Mouse (Mus musculus) T-helper 1 cell (primary cell): ENCODE measurements around the gene Dbh.

ENCODE experiments used
- in situ Hi-C: fragments of 300-600 bp; cut with MboI, MseI; formaldehyde crosslinking; loops from one replicate; pipeline ENCODE4 v1.15.1; 2025; ENCODE audit warnings: high pct_unique_total_duplicates

Gene Dbh

GRCm38 (mm10) chr2:27164796-27165590 is at the start of gene Dbh:
Gene Dbh (plus strand): TSS chr2:27165233.
- in situ Hi-C loops = no loop called here

DNA sequence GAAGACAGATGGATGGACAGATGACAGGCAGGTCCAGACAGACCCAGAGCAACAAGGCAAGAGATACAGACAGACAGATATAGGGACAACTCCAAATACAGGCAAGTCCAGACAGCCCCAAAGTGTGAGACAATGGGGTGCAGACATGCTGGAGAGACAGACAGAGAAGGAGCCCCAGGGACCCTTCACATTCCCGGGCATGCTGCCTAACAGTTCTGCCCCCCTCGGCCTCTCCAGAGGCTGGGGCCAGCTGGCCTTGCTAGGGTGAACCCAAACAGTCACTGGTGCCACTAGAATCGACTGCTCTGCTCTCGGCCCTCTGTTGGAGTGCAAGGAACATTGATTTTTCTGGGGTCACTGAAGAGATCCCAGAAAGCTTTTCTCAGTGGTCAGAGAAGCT is 46.6 kb upstream of the Dbh start:
- in situ Hi-C loops = loop anchor here (10.0 kb wide), 1 partner anchor 316 kb away; no protein-coding TSS in a partner anchor

- in situ Hi-C loops = loop anchor here (5.0 to 10.0 kb wide), 2 partner anchors 113 to 315 kb away; no protein-coding TSS in a partner anchor
Observed at GRCm38 (mm10) chr2:27119766-27120165, 45.3 kb upstream of the Dbh start.

DNA sequence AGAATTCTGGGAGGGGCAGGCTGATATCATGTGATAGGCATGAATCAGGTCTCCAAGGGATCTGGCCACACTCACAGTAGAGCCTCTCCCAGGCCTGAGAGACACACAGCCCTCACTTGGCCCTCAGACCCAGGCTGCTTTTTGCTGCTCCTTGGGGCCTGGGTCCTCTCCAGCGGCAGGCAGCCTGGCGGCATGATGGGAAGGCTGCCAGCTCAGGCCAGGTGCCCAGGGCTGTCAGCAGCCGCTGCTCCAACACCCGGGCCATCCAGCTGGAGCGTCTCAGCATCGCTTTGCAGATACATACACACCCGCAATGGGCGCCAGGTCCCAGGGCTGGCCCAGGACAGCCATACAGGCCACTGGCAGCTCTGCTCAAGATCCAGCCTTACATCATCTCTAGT is 44.8 kb upstream of the Dbh start:
- in situ Hi-C loops = loop anchor here (5.0 kb wide), 1 partner anchor 112 kb away; no protein-coding TSS in a partner anchor

GRCm38 (mm10) chr2:27121626-27122355 is 43.2 kb upstream of the Dbh start:
- in situ Hi-C loops = loop anchor here (5.0 kb wide), 1 partner anchor 111 kb away; no protein-coding TSS in a partner anchor

DNA sequence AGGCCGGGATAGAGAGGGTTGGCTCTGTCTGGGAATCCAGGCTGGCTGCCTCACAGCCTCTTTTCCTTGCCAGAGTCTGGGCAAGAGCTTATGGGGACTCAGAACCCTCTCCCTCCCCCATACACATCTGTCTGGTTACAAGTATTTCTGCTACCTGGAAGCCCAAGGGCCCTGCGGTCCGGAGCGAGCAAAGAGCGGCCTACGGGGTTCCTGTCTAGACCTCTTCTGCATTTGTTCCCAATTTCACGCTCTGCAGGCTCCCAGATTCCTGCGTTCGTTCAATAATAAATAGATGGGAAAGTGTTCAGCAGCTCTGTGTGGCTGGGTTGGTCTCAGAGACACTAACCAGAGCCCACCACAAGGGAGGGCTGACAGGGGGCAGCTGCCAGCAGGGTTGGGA is 42.5 kb upstream of the Dbh start:
- in situ Hi-C loops = loop anchor here (5.0 kb wide), 1 partner anchor 110 kb away; no protein-coding TSS in a partner anchor

- in situ Hi-C loops = loop anchor here (5.0 kb wide), 1 partner anchor 109 kb away; no protein-coding TSS in a partner anchor
Observed at GRCm38 (mm10) chr2:27123121-27123520, 41.9 kb upstream of the Dbh start.

DNA sequence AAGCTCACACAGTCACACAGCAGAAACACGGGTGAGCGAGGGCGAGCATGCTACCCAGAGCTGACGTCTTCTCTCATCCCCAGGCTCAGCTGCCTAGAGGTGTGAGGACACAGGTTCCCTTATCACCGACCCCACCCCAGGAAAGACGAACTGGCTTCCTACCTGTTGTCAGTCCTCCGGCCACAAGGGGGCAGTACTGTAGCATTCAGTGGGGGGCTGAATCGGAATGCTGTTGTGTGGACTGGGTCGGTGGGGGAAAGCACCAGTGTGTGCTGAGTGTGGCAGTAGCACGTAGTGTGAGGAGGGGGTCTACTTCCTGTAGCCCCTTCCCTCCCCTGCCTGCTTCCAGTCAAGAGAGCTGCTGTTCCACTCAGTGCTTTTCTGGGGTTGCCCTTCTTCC is 39.1 kb upstream of the Dbh start:
- in situ Hi-C loops = no loop called here

DNA sequence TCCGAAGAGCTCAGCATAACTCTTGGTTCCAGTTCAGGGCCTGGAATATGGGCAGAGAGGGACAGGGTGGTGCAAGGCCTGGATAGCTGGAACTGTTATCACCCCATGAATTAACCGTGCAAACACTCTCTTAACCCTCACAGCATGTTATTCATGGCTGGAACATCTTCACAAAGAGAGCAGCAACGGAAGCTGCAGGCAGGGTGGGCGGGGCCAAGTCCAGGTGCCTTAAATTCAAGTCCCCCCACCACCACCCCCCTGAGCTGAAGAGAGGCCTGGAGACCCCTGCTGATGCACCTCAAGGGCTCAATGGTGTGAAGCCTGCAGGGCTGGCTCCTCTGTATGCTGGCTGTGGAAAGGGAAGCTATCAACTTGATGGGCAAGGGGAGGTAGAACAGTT is 38.5 kb upstream of the Dbh start:
- in situ Hi-C loops = no loop called here

DNA sequence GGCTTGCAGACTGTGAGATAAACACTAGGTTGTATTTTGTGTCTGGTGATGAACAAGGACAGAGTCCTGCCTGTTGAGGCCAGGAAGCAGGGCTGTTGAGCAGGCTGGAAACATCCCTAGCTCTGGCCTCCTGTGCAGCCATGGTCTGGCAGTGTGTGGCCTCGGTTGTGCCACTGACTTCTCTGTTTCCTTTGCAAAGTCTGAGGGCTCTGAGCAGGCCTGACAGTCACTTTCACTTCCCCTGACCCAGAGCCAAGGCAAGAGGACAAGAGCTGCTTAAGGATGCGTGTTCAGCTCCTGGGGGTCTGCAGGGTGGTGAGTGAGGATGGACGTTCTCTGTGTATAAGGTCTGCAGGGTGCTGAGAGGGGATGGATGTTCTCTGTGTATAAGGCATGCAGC is 36.0 kb upstream of the Dbh start:
- in situ Hi-C loops = no loop called here

GRCm38 (mm10) chr2:27135935-27136334 is 29.1 kb upstream of the Dbh start:
- in situ Hi-C loops = no loop called here

- in situ Hi-C loops = no loop called here
Observed at GRCm38 (mm10) chr2:27136336-27136735, 28.7 kb upstream of the Dbh start.

GRCm38 (mm10) chr2:27136789-27137188 is 28.2 kb upstream of the Dbh start:
- in situ Hi-C loops = no loop called here

DNA sequence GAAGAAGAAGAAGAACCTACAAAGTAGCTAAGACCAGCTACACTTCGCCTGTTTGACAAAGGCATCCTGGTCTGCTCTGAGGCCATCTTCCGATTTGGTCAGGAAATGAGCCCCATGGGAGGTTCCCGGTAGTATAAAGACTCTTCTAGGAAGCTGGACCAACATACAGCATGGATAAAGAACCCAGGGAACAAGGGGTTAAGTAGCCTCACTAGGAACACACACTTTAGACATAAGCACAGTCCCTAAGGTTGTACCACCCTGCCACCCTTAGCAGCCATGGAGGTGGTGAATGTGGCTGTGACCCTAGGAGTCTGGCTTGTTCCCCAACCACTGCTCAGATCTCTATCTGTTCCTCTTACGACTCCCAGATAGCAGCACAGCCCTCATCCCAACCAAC is 26.7 kb upstream of the Dbh start:
- in situ Hi-C loops = no loop called here

- in situ Hi-C loops = no loop called here
Observed at GRCm38 (mm10) chr2:27141950-27142693, 22.9 kb upstream of the Dbh start, which contains the start of gene Fam163b. Gene Fam163b (minus strand): TSS chr2:27142491.

GRCm38 (mm10) chr2:27144957-27145356 is 20.1 kb upstream of the Dbh start:
- in situ Hi-C loops = no loop called here

GRCm38 (mm10) chr2:27146840-27147239 is 18.2 kb upstream of the Dbh start:
- in situ Hi-C loops = no loop called here

- in situ Hi-C loops = no loop called here
Observed at GRCm38 (mm10) chr2:27149457-27149856, 15.6 kb upstream of the Dbh start.

DNA sequence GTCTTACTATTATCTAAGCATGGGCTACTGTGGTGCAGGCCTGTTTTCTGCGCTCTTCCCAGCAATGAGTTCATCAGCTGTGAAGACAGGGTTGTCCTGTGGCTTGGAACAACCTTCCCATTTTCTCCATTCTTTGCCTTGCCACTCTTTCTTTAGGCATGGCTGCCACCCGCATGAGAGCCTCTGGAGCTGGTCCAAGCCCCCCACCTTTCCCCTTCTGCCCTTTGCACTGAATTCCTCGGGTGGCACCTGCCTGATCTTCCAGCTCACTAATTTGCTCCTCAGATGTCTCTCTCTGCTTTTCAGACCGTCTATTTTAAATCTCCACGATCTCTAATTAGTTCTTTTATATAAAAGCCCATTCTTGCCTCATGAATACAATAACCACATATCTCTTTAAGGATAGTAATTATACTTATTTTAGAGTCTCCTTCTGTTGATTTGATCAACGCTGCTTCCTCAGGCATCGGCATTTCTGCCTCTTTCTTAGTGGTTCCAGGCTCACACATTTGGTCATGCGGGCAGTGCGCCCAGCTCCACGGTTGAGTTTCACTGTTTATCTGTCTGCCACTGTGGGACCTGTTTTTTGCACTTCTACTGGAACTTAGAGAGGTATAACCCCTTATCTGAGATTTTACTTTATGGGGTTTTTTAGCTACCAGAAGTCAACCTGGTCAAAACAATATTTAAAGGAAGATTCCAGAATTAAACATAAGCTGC is 10.4 kb upstream of the Dbh start:
- in situ Hi-C loops = no loop called here

DNA sequence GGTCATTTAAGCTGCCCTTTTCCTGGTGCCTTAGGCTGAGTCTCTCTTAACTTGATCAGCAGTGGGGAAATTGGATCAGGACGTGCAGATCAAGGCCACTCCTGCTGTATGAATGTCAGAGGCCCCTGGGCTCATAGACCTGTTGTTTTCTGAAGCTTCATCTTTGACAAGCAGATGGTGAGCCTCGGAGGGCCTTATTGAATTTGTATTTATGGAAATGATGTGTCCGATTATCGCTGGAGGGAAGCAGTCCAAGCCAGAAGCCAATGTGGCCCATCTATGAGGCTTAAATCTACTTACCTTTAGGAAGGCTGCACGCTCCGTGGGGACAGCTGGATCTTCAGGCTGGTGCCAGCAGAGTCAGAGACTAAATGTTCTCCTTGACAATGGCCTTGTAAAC is 8.4 kb upstream of the Dbh start:
- in situ Hi-C loops = no loop called here

DNA sequence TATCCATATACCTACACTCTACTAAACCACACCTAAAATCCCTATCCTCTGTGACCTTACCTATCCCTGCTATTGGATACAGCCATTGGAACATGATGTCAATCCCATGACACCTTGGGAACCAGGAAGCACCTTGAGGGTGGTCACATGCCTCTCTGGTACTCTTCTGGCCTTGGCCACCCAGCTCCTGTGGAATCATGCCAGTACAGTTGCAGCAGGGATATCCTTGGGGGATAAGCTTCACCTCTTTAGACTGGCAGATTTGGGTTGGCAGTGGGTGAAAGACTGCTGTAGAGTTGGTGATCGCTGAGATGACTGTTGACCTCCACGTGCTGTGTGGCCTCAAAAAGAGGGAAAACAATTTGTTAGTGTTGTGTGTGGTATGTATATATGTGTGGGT is 3.5 kb upstream of the Dbh start:
- in situ Hi-C loops = no loop called here
